Comparison of ENCODE assay signal across 8 mouse cellular contexts in the genomic region with DNA sequence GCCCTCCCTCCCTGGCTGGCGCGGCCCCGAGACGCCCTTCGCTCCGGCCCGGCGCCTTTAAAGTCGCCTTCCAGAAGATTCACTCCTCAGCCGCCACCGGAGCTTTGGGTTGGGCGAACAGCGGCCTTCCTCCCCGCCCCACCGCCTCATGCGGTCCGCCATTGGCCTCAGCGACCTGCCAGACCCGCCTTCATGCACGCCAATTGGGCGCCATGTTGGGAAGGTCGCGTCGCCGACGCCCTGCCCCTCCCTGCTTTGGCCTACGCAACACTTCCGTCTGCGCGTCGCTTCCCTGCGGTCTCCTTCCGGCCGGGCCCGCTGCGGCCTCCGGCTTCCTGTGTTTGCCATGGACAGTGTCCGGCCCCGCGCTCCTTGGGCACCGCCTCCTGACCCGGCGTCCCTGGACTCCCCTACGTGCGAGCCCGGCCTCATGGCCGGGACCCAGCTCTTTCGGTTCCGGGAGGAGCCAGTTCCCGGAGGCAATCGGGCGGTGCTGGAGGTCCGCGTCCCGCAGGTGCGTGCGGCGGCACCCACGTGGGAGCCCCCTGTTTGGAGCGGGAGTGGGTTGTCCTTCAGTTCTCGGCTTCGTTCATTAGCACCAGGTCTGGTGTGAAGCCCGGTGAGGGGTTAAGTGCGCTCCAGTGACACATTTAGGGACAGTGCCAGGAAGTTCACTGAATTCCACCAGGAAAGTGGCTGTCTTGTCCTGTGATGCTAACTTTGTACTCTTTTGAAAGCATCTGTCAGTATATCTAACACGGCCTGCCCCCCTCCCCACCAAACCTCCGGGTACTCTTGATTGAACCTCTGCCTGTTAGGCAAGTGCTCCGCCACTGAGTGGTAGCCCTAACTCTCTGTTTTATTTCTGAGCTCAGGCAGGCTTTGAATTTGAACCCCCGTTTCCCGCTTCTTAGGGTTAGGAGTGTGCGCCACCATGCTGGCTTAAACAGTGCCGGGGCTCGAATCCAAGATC. TPM values are rescaled to one million over a fixed set of nuclear protein-coding genes. Genes with fewer than 3 reads are reported as not detected.
DNase-seq lines count a peak whose midpoint lies in the region; ATAC-seq lines count a peak whose summit lies in the region.

A gene (plus strand): TSS at position 18 of the 973 bp plus-strand sequence.
A gene (minus strand): TSS at position 189 of the 973 bp plus-strand sequence.

- peak within 1 kb of the TSS; percentile 98 for H3K27ac ChIP-seq in hindbrain, embryonic 14.5 days

- ATAC-seq in hindbrain, embryonic 14.5 days (ENCODE audit: low FRiP score): peak; percentile 97

- H3K9me3 ChIP-seq in hindbrain, embryonic 14.5 days (ENCODE audit: control insufficient read depth, low read length): no peaks in the 10 kb centered on the region

- H3K4me3 ChIP-seq in hindbrain, embryonic 14.5 days (replicated peaks; ENCODE audit: low read length): peak within 1 kb of the TSS; percentile 80

- DNase-seq in R1 (ENCODE audit: low read depth, low spot score): peak; percentile 97
- DNase-seq in cerebellum, postnatal 25 days: peak; percentile 97 to 98
- DNase-seq in frontal cortex, postnatal 25 days (ENCODE audit: low spot score in 2 of 2): peak; percentile 89 to 95
- peak; percentile 95 for DNase-seq in hindbrain, embryonic 14.5 days (ENCODE audit: low spot score)
- DNase-seq in layer of hippocampus, postnatal 36 days: peak; percentile 98
- peak; percentile 98 for DNase-seq in lung, postnatal 36 days
- peak; percentile 99 for DNase-seq in retina, postnatal 1 day
- DNase-seq in urinary bladder, adult 18-20 months (ENCODE audit: low spot score in 2 of 2): peak; percentile 91 to 98

- peak within 1 kb of the TSS; percentile 87 for H3K9ac ChIP-seq in hindbrain, embryonic 14.5 days

- H3K4me2 ChIP-seq in hindbrain, embryonic 14.5 days (replicated peaks): peak within 1 kb of the TSS; percentile 90

- H3K27me3 ChIP-seq in hindbrain, embryonic 14.5 days (ENCODE audit: control insufficient read depth, insufficient read depth, low read length): no peaks in the 10 kb centered on the region

- H3K4me1 ChIP-seq in hindbrain, embryonic 14.5 days (replicated peaks; ENCODE audit: control insufficient read depth, insufficient read depth, low read length): peaks cover 35% of the 10 kb centered on the region

- peaks cover 44% of the 10 kb centered on the region for H3K36me3 ChIP-seq in hindbrain, embryonic 14.5 days (replicated peaks; ENCODE audit: control insufficient read depth, insufficient read depth)

- WGBS in hindbrain, embryonic 14.5 days: under 1% methylated on average over 70 of the region's 72 CpGs

RNA-seq across cellular contexts. Expression of the first gene that starts in this region (rescaled TPM):
- 70.0 and 73.9 TPM in 2 replicates for polyA plus RNA-seq in hindbrain, embryonic 14.5 days (2014; fragmentation: Nextera tagmentation; extraction: Ambion mirVana)
- total RNA-seq in layer of hippocampus, postnatal 36 days (2021): 10 to 100 TPM; 30.3 to 30.4 TPM

RNA-seq across cellular contexts. Expression of the second gene that starts in this region (rescaled TPM):
- 64.6 and 65.7 TPM in 2 replicates for polyA plus RNA-seq in hindbrain, embryonic 14.5 days (2014; fragmentation: Nextera tagmentation; extraction: Ambion mirVana)
- total RNA-seq in layer of hippocampus, postnatal 36 days (2021): 10 to 100 TPM; 35.0 to 44.9 TPM

Comparison
In these comparisons a context has a peak if more than half of its experiments do, and no peak if none do; other contexts are left out.
1. Peak in every context shown above with its lines: DNase-seq, ATAC-seq, H3K4me3 ChIP-seq and H3K27ac ChIP-seq.